Mouse (Mus musculus) liver, adult 2 months (tissue): Measurements from ENCODE around the gene Irgq. TPM values are rescaled to one million over a fixed set of nuclear protein-coding genes. Genes with fewer than 3 reads are reported as not detected.
A peak's percentile ranks its signal among the peaks of the same experiment; 100 is the strongest.

Experiments
- DNase-seq: peaks from one replicate; pipeline ENCODE4 v3.0.0-alpha.2; 2011; ENCODE audit warnings: low read depth, low spot score; ENCODE audit errors: extremely low read depth
- H3K27ac ChIP-seq: fragments of 200-500 bp; replicated peaks from 2 replicates; pipeline ENCODE4 v1.5.1; 2012; ENCODE audit warnings: low read depth, mild to moderate bottlenecking, control low read depth, inconsistent platforms, low read length; ENCODE audit not compliant: insufficient read depth
- H3K27me3 ChIP-seq: fragments of 200-500 bp; 2 replicates; pipeline ENCODE4 v1.6.1; 2012; ENCODE audit warnings: mild to moderate bottlenecking, moderate library complexity, low read length, inconsistent platforms; ENCODE audit not compliant: control insufficient read depth, insufficient read depth
- H3K36me3 ChIP-seq: fragments of 200-500 bp; 2 replicates; pipeline ENCODE4 v1.6.1; 2012; ENCODE audit warnings: low read length, inconsistent platforms; ENCODE audit not compliant: control insufficient read depth, insufficient read depth
- H3K4me1 ChIP-seq: fragments of 200-500 bp; 2 replicates; pipeline ENCODE4 v1.6.1; 2011; ENCODE audit warnings: low read length; ENCODE audit not compliant: control insufficient read depth, insufficient read depth
- H3K4me3 ChIP-seq: fragments of 200-500 bp; 2 replicates; pipeline ENCODE4 v1.5.1; 2011; ENCODE audit warnings: low read depth, mild to moderate bottlenecking, control low read depth, low read length, moderate library complexity; ENCODE audit not compliant: insufficient read depth
- H3K79me2 ChIP-seq: fragments of 200-500 bp; 2 replicates; pipeline ENCODE4 v1.6.1; 2012; ENCODE audit warnings: inconsistent platforms, mild to moderate bottlenecking, low read length, moderate library complexity; ENCODE audit not compliant: control insufficient read depth, insufficient read depth
- H3K9ac ChIP-seq: fragments of 200-500 bp; 2 replicates; pipeline ENCODE4 v1.6.1; 2012; ENCODE audit warnings: low read depth, mild to moderate bottlenecking, control low read depth, inconsistent platforms, low read length
- CTCF ChIP-seq: fragments of 200-500 bp; IDR thresholded peaks from 2 replicates; pipeline ENCODE4 v1.5.1; 2011; ENCODE audit warnings: low read depth, low read length, control low read depth
- POLR2A ChIP-seq: fragments of 200-500 bp; IDR thresholded peaks from 2 replicates; pipeline ENCODE4 v1.6.1; 2011; ENCODE audit warnings: low read length, control low read depth; ENCODE audit not compliant: insufficient read depth; ENCODE audit errors: extremely low read depth
- WGBS: fragments of 180-500 bp; shearing (Covaris S2); methylation state at CpG from one replicate; pipeline ENCODE4 v1.1.7; 2018; 5-methylcytosine and 5-hydroxymethylcytosine counted together
- polyA plus RNA-seq: library from polyadenylated mRNA; depleted of rRNA; stranded (reverse); fragments of >200 nt; gene quantifications from 2 replicates; pipeline ENCODE4 v1.2.3, GENCODE M21; 2012
- total RNA-seq: library from RNA; depleted of rRNA; stranded (reverse); fragments of >200 nt; gene quantifications from 2 replicates; pipeline ENCODE4 v1.2.3, GENCODE M21; 2014

Gene Irgq
- total and polyA plus RNA-seq, 2 experiments = 3.0 to 14.0 TPM

GRCm38 (mm10) chr7:24537081-24537480 is 6.6 kb downstream of the Irgq start:
- no peak overlapping the region for H3K9ac ChIP-seq
- no peak for DNase-seq
- peaks cover 5% of the 10 kb centered on the region; the same call in 1 of the 2 replicates for H3K79me2 ChIP-seq
- 59% methylated on average over 4 of the region's 4 CpGs for WGBS
- peaks cover 5% of the 10 kb centered on the region for H3K4me1 ChIP-seq
- H3K4me3 ChIP-seq = no peak overlapping the region
- TF ChIP-seq CTCF = no peak
- no peak for TF ChIP-seq POLR2A
- H3K36me3 ChIP-seq = peaks cover 2% of the 10 kb centered on the region; the same call in 1 of the 2 replicates
- H3K27ac ChIP-seq = no peak overlapping the region
- H3K27me3 ChIP-seq = no peaks in the 10 kb centered on the region

GRCm38 (mm10) chr7:24537591-24537990 is 7.1 kb downstream of the Irgq start:
- TF ChIP-seq POLR2A (no peak), CTCF (no peak)
- no peak overlapping the region for H3K4me3 ChIP-seq
- H3K9ac ChIP-seq = no peak overlapping the region
- H3K36me3 ChIP-seq = no peaks in the 10 kb centered on the region; the same call in 1 of the 2 replicates
- peak; percentile 62 for DNase-seq
- H3K79me2 ChIP-seq = no peaks in the 10 kb centered on the region; the same call in 1 of the 2 replicates
- 37% methylated on average over 5 of the region's 5 CpGs for WGBS
- no peaks in the 10 kb centered on the region for H3K27me3 ChIP-seq
- H3K27ac ChIP-seq = no peak overlapping the region
- peaks cover 5% of the 10 kb centered on the region for H3K4me1 ChIP-seq

GRCm38 (mm10) chr7:24538154-24538553 is 7.7 kb downstream of the Irgq start:
- 9% methylated on average over 5 of the region's 5 CpGs for WGBS
- Histone ChIP-seq H3K27me3 (no peaks in the 10 kb centered on the region), H3K4me3 (no peak overlapping the region), H3K9ac (no peak overlapping the region), H3K36me3 (no peaks in the 10 kb centered on the region; the same call in 1 of the 2 replicates), H3K79me2 (no peaks in the 10 kb centered on the region; the same call in 1 of the 2 replicates), H3K27ac (no peak overlapping the region), H3K4me1 (peaks cover 5% of the 10 kb centered on the region)
- TF ChIP-seq POLR2A (no peak), CTCF (peak; percentile 44)
- DNase-seq = peak; percentile 49

GRCm38 (mm10) chr7:24538701-24539100 is 8.2 kb downstream of the Irgq start:
- no peak overlapping the region for H3K27ac ChIP-seq
- WGBS = 33% methylated on average over 5 of the region's 5 CpGs
- TF ChIP-seq POLR2A (no peak), CTCF (no peak)
- no peaks in the 10 kb centered on the region; the same call in 1 of the 2 replicates for H3K79me2 ChIP-seq
- no peak overlapping the region for H3K9ac ChIP-seq
- no peak overlapping the region for H3K4me3 ChIP-seq
- no peaks in the 10 kb centered on the region for H3K36me3 ChIP-seq
- peaks cover 5% of the 10 kb centered on the region for H3K4me1 ChIP-seq
- H3K27me3 ChIP-seq = no peaks in the 10 kb centered on the region
- DNase-seq = peak; percentile 82

- Histone ChIP-seq H3K4me1 (peaks cover 5% of the 10 kb centered on the region), H3K36me3 (no peaks in the 10 kb centered on the region), H3K27me3 (no peaks in the 10 kb centered on the region), H3K27ac (no peak overlapping the region), H3K4me3 (no peak overlapping the region), H3K79me2 (no peaks in the 10 kb centered on the region), H3K9ac (no peak overlapping the region)
- TF ChIP-seq CTCF (no peak), POLR2A (no peak)
- 86% methylated on average over 4 of the region's 4 CpGs for WGBS
- DNase-seq = no peak
These were observed 9.2 kb downstream of the Irgq start for GRCm38 (mm10) chr7:24539686-24540085.

- Histone ChIP-seq H3K4me1 (peaks cover 10% of the 10 kb centered on the region), H3K79me2 (peaks cover 8% of the 10 kb centered on the region; the same call in 1 of the 2 replicates), H3K27me3 (no peaks in the 10 kb centered on the region), H3K9ac (no peak overlapping the region), H3K27ac (no peak overlapping the region), H3K36me3 (no peaks in the 10 kb centered on the region), H3K4me3 (no peak overlapping the region)
- WGBS = 91% methylated on average over 2 of the region's 2 CpGs
- TF ChIP-seq POLR2A = no peak
- 0 out of 2 replicates have a peak, but pooled peaks have one; percentile 20 for TF ChIP-seq CTCF
- DNase-seq = no peak
These were observed 14.0 kb downstream of the Irgq start for GRCm38 (mm10) chr7:24544506-24544905.
